Mouse (Mus musculus) liver, postnatal 0 days (tissue): ENCODE data around the gene Cyb561d2.

Experiments
- CTCF ChIP-seq: sonication (generic); IDR thresholded peaks from 2 replicates; pipeline ENCODE4 v1.5.1; 2016; ENCODE audit warnings: antibody characterized with exemption, low read depth
- EP300 ChIP-seq: IDR thresholded peaks from 2 replicates; pipeline ENCODE4 v1.6.1; 2016; ENCODE audit warnings: antibody characterized with exemption, low read depth, mild to moderate bottlenecking

- TF ChIP-seq CTCF (no peak), EP300 (no peak)
Observed at GRCm38 (mm10) chr9:107544729-107545128, 2.7 kb upstream of the Cyb561d2 start.
